Mouse (Mus musculus): Measurements from ENCODE around the gene Spdye4b. TPM values are rescaled to one million over a fixed set of nuclear protein-coding genes. Genes with fewer than 3 reads are reported as not detected.

Spdye4b gene
- polyA plus RNA-seq, 1 experiment from 2014 or later: not detected

DNA sequence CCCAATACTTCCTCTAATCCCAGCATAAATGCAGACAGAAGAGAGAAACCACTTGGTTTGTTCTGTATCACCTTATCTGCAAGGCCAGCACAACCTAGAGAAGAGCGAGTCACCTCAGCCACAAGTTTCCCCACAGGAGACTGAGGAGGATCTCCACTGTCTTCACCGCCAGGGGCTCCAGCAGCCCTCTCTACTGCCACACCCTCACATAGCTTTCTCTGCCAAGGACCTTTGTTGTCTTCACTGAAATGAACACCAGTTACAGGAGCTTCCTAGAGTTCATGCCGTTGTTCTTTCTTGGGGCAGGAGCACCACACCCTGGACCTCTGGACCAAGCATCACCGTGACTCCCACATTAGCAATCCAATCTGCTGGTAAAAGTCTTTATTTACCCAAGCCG lies 32.2 kb upstream of the Spdye4b start:
- Histone ChIP-seq H3K4me1 (ENCODE audit: insufficient read depth, low read depth, low read length) (no peaks in the 10 kb centered on the region), H3K9ac (replicated peaks; ENCODE audit: low read depth) (no peak overlapping the region), H3K4me2 (replicated peaks; ENCODE audit: low read depth, low read length) (no peak overlapping the region), H3K27me3 (replicated peaks; ENCODE audit: insufficient read depth, low read length) (no peaks in the 10 kb centered on the region), H3K4me3 (ENCODE audit: low read depth, low read length) (no peak overlapping the region), H3K9me3 (ENCODE audit: low read length) (no peaks in the 10 kb centered on the region), H3K27ac (ENCODE audit: low read length) (no peak overlapping the region), H3K36me3 (ENCODE audit: insufficient read depth, low read length) (no peaks in the 10 kb centered on the region)
- WGBS: 81% methylated on average over 5 of the region's 5 CpGs
- TF ChIP-seq CTCF (IDR thresholded peaks at IDR 0.05) (no peak), EP300 (IDR thresholded peaks at IDR 0.05) (no peak)
- DNase-seq (ENCODE audit: low spot score): no peak
- ATAC-seq: no peak

DNA sequence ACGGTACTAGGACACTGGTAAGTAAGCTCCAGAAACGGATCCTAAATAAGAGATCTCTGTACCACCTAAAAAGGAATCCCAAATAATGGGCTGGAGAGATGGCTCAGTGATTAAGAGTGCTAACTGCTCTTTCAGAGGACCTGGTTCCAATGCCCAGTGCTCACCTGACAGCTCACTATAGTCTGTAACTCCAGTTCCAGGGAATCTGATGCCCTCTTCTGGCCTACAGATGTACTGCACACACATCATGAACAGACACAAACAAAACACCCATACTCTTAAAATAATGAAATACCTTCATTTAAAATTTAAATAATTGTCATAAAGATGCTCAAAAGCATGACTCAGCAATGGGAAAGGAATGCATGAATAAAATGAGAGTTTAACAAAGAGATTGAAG lies 31.3 kb upstream of the Spdye4b start:
- Histone ChIP-seq H3K27me3 (replicated peaks; ENCODE audit: insufficient read depth, low read length) (no peaks in the 10 kb centered on the region), H3K4me3 (ENCODE audit: low read depth, low read length) (no peak overlapping the region), H3K4me2 (replicated peaks; ENCODE audit: low read depth, low read length) (no peak overlapping the region), H3K9ac (replicated peaks; ENCODE audit: low read depth) (no peak overlapping the region), H3K27ac (ENCODE audit: low read length) (no peak overlapping the region), H3K4me1 (ENCODE audit: insufficient read depth, low read depth, low read length) (no peaks in the 10 kb centered on the region), H3K9me3 (ENCODE audit: low read length) (no peaks in the 10 kb centered on the region), H3K36me3 (ENCODE audit: insufficient read depth, low read length) (no peaks in the 10 kb centered on the region)
- TF ChIP-seq EP300 (IDR thresholded peaks at IDR 0.05) (no peak), CTCF (IDR thresholded peaks at IDR 0.05) (no peak)
- DNase-seq (ENCODE audit: low spot score): no peak
- WGBS: 88% methylated on average over 2 of the region's 2 CpGs
- no peak for ATAC-seq

DNA sequence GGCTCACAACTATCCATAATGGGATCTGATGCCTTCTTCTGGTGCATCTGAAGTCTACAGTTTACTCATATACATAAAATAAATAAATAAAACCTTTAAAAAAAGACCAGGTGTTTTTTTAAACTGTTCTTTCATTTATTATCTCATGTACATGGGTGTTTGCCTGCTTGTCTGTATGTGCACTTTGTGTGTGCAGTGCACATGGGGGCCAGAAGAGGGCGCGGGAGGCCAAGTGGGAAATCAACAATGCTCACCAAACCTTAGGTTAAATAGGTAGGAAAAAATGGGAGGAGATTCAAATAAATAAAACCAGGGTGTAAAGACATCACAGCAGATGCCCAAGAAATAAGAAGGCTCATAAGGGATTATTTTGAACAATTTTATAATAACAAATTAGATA lies 30.8 kb upstream of the Spdye4b start:
- Histone ChIP-seq H3K9ac (replicated peaks; ENCODE audit: low read depth) (no peak overlapping the region), H3K27me3 (replicated peaks; ENCODE audit: insufficient read depth, low read length) (no peaks in the 10 kb centered on the region), H3K27ac (ENCODE audit: low read length) (no peak overlapping the region), H3K36me3 (ENCODE audit: insufficient read depth, low read length) (no peaks in the 10 kb centered on the region), H3K4me2 (replicated peaks; ENCODE audit: low read depth, low read length) (no peak overlapping the region), H3K4me1 (ENCODE audit: insufficient read depth, low read depth, low read length) (no peaks in the 10 kb centered on the region), H3K4me3 (ENCODE audit: low read depth, low read length) (no peak overlapping the region), H3K9me3 (ENCODE audit: low read length) (no peaks in the 10 kb centered on the region)
- DNase-seq (ENCODE audit: low spot score) (no peak), ATAC-seq (no peak)
- TF ChIP-seq CTCF (IDR thresholded peaks at IDR 0.05): no peak
- no peak for TF ChIP-seq EP300 (IDR thresholded peaks at IDR 0.05)
- WGBS: 82% methylated on average over 2 of the region's 2 CpGs

DNA sequence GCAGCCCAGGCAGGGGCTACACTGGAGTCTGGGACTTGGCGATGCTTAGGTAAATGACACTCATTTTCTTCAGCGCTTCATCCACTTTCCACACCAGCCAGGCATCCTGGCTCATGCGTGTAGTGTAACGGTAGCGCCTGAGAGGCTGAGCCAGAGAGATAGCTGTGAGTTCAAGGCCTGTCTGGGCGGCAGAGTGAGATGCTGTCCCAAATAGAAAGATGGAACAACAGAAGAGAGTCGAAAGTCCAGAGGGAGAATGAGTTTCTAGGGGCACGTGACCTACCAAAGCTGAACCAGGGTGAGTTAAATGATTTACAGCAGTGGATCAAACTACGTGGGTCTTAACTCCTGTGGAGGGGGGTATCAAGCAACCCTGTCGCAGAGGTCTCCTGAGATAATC lies 27.1 kb upstream of the Spdye4b start:
- no peak overlapping the region for H3K4me2 ChIP-seq (replicated peaks; ENCODE audit: low read depth, low read length)
- no peak overlapping the region for H3K9ac ChIP-seq (replicated peaks; ENCODE audit: low read depth)
- H3K36me3 ChIP-seq (ENCODE audit: insufficient read depth, low read length): no peaks in the 10 kb centered on the region
- no peak for ATAC-seq
- H3K27ac ChIP-seq (ENCODE audit: low read length): no peak overlapping the region
- no peak for DNase-seq (ENCODE audit: low spot score)
- 80% methylated on average over 10 of the region's 10 CpGs for WGBS
- no peaks in the 10 kb centered on the region for H3K9me3 ChIP-seq (ENCODE audit: low read length)
- H3K4me1 ChIP-seq (ENCODE audit: insufficient read depth, low read depth, low read length): no peaks in the 10 kb centered on the region
- H3K4me3 ChIP-seq (ENCODE audit: low read depth, low read length): no peak overlapping the region
- TF ChIP-seq EP300 (IDR thresholded peaks at IDR 0.05): no peak
- no peak for TF ChIP-seq CTCF (IDR thresholded peaks at IDR 0.05)
- peaks cover 10% of the 10 kb centered on the region; the same call in 1 of the 2 replicates for H3K27me3 ChIP-seq (replicated peaks; ENCODE audit: insufficient read depth, low read length)

DNA sequence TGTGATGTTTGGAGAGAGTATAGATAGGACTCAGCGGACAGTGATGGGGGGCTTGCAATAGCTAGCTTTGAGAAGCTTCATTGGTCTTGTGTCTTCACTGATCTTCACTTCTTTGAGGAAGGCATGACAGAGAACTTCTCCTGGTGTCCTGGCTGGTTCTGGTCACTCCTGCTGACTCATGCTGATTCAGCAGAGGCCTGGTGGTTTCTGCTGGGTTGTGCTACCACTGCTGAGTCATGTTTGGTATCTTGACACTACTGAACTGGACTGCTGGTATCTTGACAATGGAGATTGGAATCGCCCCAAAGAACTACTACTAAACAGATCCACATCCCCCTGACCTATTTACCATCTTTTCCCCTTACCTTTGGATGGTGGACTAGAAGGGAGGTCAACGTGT lies 25.3 kb upstream of the Spdye4b start:
- no peak overlapping the region for H3K4me3 ChIP-seq (ENCODE audit: low read depth, low read length)
- no peak overlapping the region for H3K27ac ChIP-seq (ENCODE audit: low read length)
- TF ChIP-seq EP300 (IDR thresholded peaks at IDR 0.05) (no peak), CTCF (IDR thresholded peaks at IDR 0.05) (no peak)
- 82% methylated on average over 3 of the region's 3 CpGs for WGBS
- no peaks in the 10 kb centered on the region for H3K4me1 ChIP-seq (ENCODE audit: insufficient read depth, low read depth, low read length)
- H3K27me3 ChIP-seq (replicated peaks; ENCODE audit: insufficient read depth, low read length): peaks cover 10% of the 10 kb centered on the region; the same call in 1 of the 2 replicates
- no peak overlapping the region for H3K9ac ChIP-seq (replicated peaks; ENCODE audit: low read depth)
- no peaks in the 10 kb centered on the region for H3K9me3 ChIP-seq (ENCODE audit: low read length)
- H3K4me2 ChIP-seq (replicated peaks; ENCODE audit: low read depth, low read length): no peak overlapping the region
- no peaks in the 10 kb centered on the region for H3K36me3 ChIP-seq (ENCODE audit: insufficient read depth, low read length)
- DNase-seq (ENCODE audit: low spot score) (no peak), ATAC-seq (no peak)

DNA sequence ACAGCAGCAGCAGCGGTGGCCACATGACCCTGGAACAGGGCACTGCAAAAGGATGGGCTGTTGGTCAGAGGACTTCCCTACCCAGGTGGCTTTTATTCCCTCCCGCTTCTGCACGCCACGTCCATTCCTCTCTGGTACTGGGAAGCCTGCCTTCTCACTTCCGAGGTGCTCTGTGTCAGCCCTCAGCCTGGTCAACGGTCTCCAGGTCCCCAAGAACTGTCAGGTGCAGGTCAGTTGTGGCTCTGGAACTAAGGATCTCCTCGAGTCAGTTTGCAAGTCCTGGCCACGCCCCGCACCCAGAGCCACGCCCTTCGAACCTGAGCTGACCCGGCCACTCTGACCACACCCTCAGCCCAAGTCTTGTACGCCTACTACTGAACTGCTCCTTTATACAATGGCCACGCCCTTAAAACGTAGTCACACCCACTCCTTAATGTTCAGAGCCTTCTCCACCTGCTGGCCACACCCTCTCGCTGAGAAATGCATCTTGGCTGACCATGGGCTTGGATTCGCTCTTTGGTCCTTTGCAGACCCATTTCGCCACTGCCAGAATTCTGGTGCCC lies 15.2 kb upstream of the Spdye4b start:
- Histone ChIP-seq H3K4me2 (replicated peaks; ENCODE audit: low read depth, low read length) (peak overlapping the region; percentile 33; the same call in 1 of the 2 replicates), H3K9me3 (ENCODE audit: low read length) (no peaks in the 10 kb centered on the region), H3K27ac (ENCODE audit: low read length) (no peak overlapping the region), H3K4me1 (ENCODE audit: insufficient read depth, low read depth, low read length) (no peaks in the 10 kb centered on the region), H3K36me3 (ENCODE audit: insufficient read depth, low read length) (no peaks in the 10 kb centered on the region), H3K9ac (replicated peaks; ENCODE audit: low read depth) (no peak overlapping the region), H3K27me3 (replicated peaks; ENCODE audit: insufficient read depth, low read length) (no peaks in the 10 kb centered on the region), H3K4me3 (ENCODE audit: low read depth, low read length) (no peak overlapping the region)
- DNase-seq (ENCODE audit: low spot score) (peak; percentile 89), ATAC-seq (peak; percentile 92)
- peak; percentile 19; the same call in 1 of the 2 replicates for TF ChIP-seq CTCF (IDR thresholded peaks at IDR 0.05)
- no peak for TF ChIP-seq EP300 (IDR thresholded peaks at IDR 0.05)
- WGBS: 12% methylated on average over 16 of the region's 18 CpGs

DNA sequence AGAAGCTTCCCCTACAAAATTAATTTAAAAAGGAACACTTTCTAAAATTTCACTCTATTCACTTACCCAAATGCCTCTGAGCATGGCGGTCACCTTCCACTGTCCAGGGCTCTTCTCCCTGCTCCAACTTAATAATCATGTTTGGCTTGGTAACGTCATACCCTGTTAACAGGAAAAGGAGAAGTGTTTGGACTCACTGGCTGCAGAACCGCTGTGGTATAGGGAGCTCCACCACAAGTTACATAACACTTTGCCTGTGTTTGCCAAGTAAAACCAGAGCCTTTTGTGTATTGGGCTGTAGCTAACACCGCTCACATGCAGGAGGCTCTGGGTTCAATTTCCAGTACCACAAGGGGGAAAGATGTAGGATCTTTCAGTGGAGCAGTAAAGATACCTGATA lies 4.8 kb upstream of the Spdye4b start:
- H3K36me3 ChIP-seq (ENCODE audit: insufficient read depth, low read length): peaks cover 50% of the 10 kb centered on the region; the same call in 1 of the 2 replicates
- 86% methylated on average over 4 of the region's 4 CpGs for WGBS
- no peaks in the 10 kb centered on the region for H3K27me3 ChIP-seq (replicated peaks; ENCODE audit: insufficient read depth, low read length)
- H3K9me3 ChIP-seq (ENCODE audit: low read length): no peaks in the 10 kb centered on the region
- H3K4me3 ChIP-seq (ENCODE audit: low read depth, low read length): no peak overlapping the region
- ATAC-seq (no peak), DNase-seq (ENCODE audit: low spot score) (no peak)
- no peak overlapping the region for H3K9ac ChIP-seq (replicated peaks; ENCODE audit: low read depth)
- peaks cover 10% of the 10 kb centered on the region; the same call in 1 of the 2 replicates for H3K4me1 ChIP-seq (ENCODE audit: insufficient read depth, low read depth, low read length)
- H3K4me2 ChIP-seq (replicated peaks; ENCODE audit: low read depth, low read length): no peak overlapping the region
- TF ChIP-seq EP300 (IDR thresholded peaks at IDR 0.05) (no peak), CTCF (IDR thresholded peaks at IDR 0.05) (no peak)
- no peak overlapping the region for H3K27ac ChIP-seq (ENCODE audit: low read length)

Data from lung, postnatal 0 days (tissue).